Mouse (Mus musculus) stomach, postnatal 0 days (tissue): ENCODE measurements around the gene Gnaz. TPM values are rescaled to one million over a fixed set of nuclear protein-coding genes. Genes with fewer than 3 reads are reported as not detected.
A peak's percentile ranks its signal among the peaks of the same experiment; 100 is the strongest.

Experiments used
- ATAC-seq: fragments of 200-750 bp; cut with Nextera tagmentation; 2 replicates; pipeline ENCODE4 v1.8.0; 2017; ENCODE audit not compliant: low FRiP score, low TSS enrichment
- DNase-seq: peaks from one replicate; pipeline ENCODE4 v3.0.0-alpha.2; 2016; ENCODE audit warnings: low spot score
- H3K27ac ChIP-seq: fragments of 300-500 bp; sonication (generic); replicated peaks from 2 replicates; pipeline ENCODE4 v1.5.1; 2014; ENCODE audit warnings: mild to moderate bottlenecking, control low read depth
- H3K27me3 ChIP-seq: fragments of 300-500 bp; sonication (generic); 2 replicates; pipeline ENCODE4 v1.6.1; 2014; ENCODE audit warnings: low read length; ENCODE audit not compliant: control insufficient read depth, insufficient read depth
- H3K36me3 ChIP-seq: fragments of 300-500 bp; sonication (generic); 2 replicates; pipeline ENCODE4 v1.6.1; 2014; ENCODE audit warnings: low read length, mixed read lengths; ENCODE audit not compliant: control insufficient read depth, insufficient read depth
- H3K4me1 ChIP-seq: fragments of 300-500 bp; sonication (generic); replicated peaks from 2 replicates; pipeline ENCODE4 v1.6.1; 2014; ENCODE audit warnings: antibody characterized with exemption; ENCODE audit not compliant: control insufficient read depth, insufficient read depth
- H3K4me2 ChIP-seq: fragments of 300-500 bp; sonication (generic); replicated peaks from 2 replicates; pipeline ENCODE4 v1.6.1; 2014; ENCODE audit warnings: low read depth, mild to moderate bottlenecking, control low read depth, moderate library complexity
- H3K4me3 ChIP-seq: fragments of 300-500 bp; sonication (generic); 2 replicates; pipeline ENCODE4 v1.5.1; 2014; ENCODE audit warnings: low read depth, low read length, control low read depth
- H3K9ac ChIP-seq: fragments of 300-500 bp; sonication (generic); 2 replicates; pipeline ENCODE4 v1.6.1; 2014; ENCODE audit warnings: mild to moderate bottlenecking, low read length, control low read depth, mixed read lengths
- H3K9me3 ChIP-seq: fragments of 300-500 bp; sonication (generic); 2 replicates; pipeline ENCODE4 v1.6.1; 2016; ENCODE audit warnings: low read length; ENCODE audit not compliant: control insufficient read depth
- CTCF ChIP-seq: IDR thresholded peaks from 2 replicates; pipeline ENCODE4 v1.5.1; 2016; ENCODE audit warnings: antibody characterized with exemption, low read depth, mild to moderate bottlenecking, moderate library complexity
- EP300 ChIP-seq: optimal IDR thresholded peaks from 2 replicates; pipeline ENCODE3; 2016; ENCODE audit warnings: antibody characterized with exemption
- WGBS: fragments of 180-500 bp; shearing (Covaris S2); extraction: QIAGEN DNeasy Blood & Tissue Kit; methylation state at CpG from one replicate; pipeline ENCODE4 v1.1.7; 2014; 5-methylcytosine and 5-hydroxymethylcytosine counted together
- polyA plus RNA-seq: library from polyadenylated mRNA; unstranded; fragments of >200 nt; fragmentation: Nextera tagmentation; extraction: Ambion mirVana; gene quantifications from 2 replicates; pipeline ENCODE4 v1.2.1, GENCODE M21; 2015

Gnaz gene
- polyA plus RNA-seq, 1 experiment from 2014 or later: 3.4 TPM

- TF ChIP-seq EP300 (no peak), CTCF (no peak)
- H3K4me3 ChIP-seq: no peak overlapping the region
- H3K9ac ChIP-seq: no peak overlapping the region
- 33% methylated on average over 9 of the region's 9 CpGs for WGBS
- no peaks in the 10 kb centered on the region for H3K27me3 ChIP-seq
- H3K9me3 ChIP-seq: no peaks in the 10 kb centered on the region
- DNase-seq: peak; percentile 33
- 0 out of 2 replicates have a peak overlapping the region, but pooled peaks have one; percentile 8 for H3K27ac ChIP-seq
- peaks cover 12% of the 10 kb centered on the region; the same call in 1 of the 2 replicates for H3K4me1 ChIP-seq
- ATAC-seq: no peak
- H3K36me3 ChIP-seq: no peaks in the 10 kb centered on the region
- no peak overlapping the region for H3K4me2 ChIP-seq
Measured at GRCm38 (mm10) chr10:75058761-75059395, 91.9 kb downstream of the Gnaz start.

GRCm38 (mm10) chr10:75059396-75059795, 92.4 kb downstream of the Gnaz start:
- TF ChIP-seq CTCF (peak; percentile 88), EP300 (no peak)
- DNase-seq (peak; percentile 74), ATAC-seq (peak; percentile 45; the same call in 1 of the 2 replicates)
- no peak overlapping the region for H3K4me3 ChIP-seq
- WGBS: 3% methylated on average over 11 of the region's 11 CpGs
- H3K36me3 ChIP-seq: no peaks in the 10 kb centered on the region
- no peaks in the 10 kb centered on the region for H3K9me3 ChIP-seq
- H3K4me1 ChIP-seq: peaks cover 12% of the 10 kb centered on the region; the same call in 1 of the 2 replicates
- no peak overlapping the region for H3K9ac ChIP-seq
- H3K27ac ChIP-seq: no peak overlapping the region
- H3K27me3 ChIP-seq: no peaks in the 10 kb centered on the region
- H3K4me2 ChIP-seq: peak overlapping the region; percentile 86; the same call in 1 of the 2 replicates

GRCm38 (mm10) chr10:75060217-75060842, 93.4 kb downstream of the Gnaz start, which contains the start of gene Bcr:
Gene Bcr (plus strand): TSS chr10:75060592.
- Histone ChIP-seq H3K4me2 (peak within 1 kb of the TSS; percentile 86), H3K27ac (peak within 1 kb of the TSS; percentile 45), H3K9me3 (no peaks in the 10 kb centered on the region), H3K9ac (peak within 1 kb of the TSS; percentile 82), H3K36me3 (no peaks in the 10 kb centered on the region), H3K27me3 (no peaks in the 10 kb centered on the region), H3K4me1 (peaks cover 12% of the 10 kb centered on the region; the same call in 1 of the 2 replicates), H3K4me3 (peak within 1 kb of the TSS; percentile 82)
- peak; percentile 83 for ATAC-seq
- peak; percentile 82 for DNase-seq
- no peak for TF ChIP-seq EP300
- no peak for TF ChIP-seq CTCF
- WGBS: 0% methylated on average over 28 of the region's 73 CpGs

DNA sequence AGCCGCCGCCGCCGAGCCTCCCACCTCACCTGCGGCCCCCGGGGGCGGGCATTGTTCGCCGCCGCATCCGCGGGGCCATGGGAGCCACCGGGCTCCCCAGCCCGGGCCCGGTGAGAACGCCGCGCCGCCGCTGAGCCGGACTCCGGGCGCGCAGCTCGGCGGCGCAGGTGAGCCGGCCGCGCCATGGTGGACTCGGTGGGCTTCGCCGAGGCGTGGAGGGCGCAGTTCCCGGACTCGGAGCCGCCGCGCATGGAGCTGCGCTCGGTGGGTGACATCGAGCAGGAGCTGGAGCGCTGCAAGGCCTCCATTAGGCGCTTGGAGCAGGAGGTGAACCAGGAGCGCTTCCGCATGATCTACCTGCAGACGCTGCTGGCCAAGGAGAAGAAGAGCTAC, 93.9 kb downstream of the Gnaz start:
- ATAC-seq (0 out of 2 replicates have a peak, but pooled peaks have one; percentile 4), DNase-seq (peak; percentile 37)
- Histone ChIP-seq H3K9me3 (no peaks in the 10 kb centered on the region), H3K4me1 (peaks cover 12% of the 10 kb centered on the region; the same call in 1 of the 2 replicates), H3K4me3 (peak overlapping the region; percentile 82), H3K27ac (peak overlapping the region; percentile 45), H3K4me2 (peak overlapping the region; percentile 86), H3K9ac (peak overlapping the region; percentile 82), H3K36me3 (no peaks in the 10 kb centered on the region), H3K27me3 (no peaks in the 10 kb centered on the region)
- WGBS: 0% methylated on average over 24 of the region's 48 CpGs
- TF ChIP-seq CTCF (peak; percentile 2; the same call in 1 of the 2 replicates), EP300 (no peak)

DNA sequence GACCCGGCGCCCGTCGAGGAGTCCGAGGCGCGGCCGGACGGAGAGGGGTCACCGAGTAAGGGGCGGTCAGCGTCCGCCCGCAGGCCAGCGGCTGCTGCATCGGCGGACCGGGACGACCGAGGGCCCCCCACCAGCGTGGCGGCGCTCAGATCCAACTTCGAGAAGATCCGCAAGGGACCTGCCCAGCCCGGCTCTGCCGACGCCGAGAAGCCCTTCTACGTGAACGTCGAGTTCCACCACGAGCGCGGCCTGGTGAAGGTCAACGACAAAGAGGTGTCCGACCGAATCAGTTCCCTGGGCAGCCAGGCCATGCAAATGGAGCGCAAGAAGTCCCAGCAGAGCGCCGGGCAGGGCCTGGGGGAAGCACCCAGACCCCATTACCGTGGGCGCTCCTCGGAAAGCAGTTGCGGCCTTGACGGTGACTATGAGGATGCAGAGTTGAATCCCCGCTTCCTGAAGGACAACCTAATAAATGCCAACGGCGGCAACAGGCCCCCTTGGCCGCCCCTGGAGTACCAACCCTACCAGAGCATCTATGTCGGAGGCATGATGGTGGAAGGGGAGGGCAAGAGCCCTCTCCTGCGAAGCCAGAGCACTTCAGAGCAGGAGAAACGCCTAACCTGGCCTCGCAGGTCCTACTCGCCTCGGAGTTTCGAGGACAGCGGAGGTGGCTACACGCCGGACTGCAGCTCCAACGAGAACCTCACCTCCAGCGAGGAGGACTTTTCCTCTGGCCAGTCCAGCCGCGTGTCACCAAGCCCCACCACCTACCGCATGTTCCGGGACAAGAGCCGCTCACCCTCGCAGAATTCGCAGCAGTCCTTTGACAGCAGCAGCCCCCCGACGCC, 94.6 kb downstream of the Gnaz start:
- H3K27ac ChIP-seq: peak overlapping the region; percentile 45; the same call in 1 of the 2 replicates
- peak overlapping the region; percentile 86 for H3K4me2 ChIP-seq
- peak overlapping the region; percentile 82 for H3K9ac ChIP-seq
- H3K9me3 ChIP-seq: no peaks in the 10 kb centered on the region
- peak; percentile 33 for DNase-seq
- H3K4me1 ChIP-seq: peaks cover 12% of the 10 kb centered on the region; the same call in 1 of the 2 replicates
- no peaks in the 10 kb centered on the region for H3K36me3 ChIP-seq
- WGBS: 7% methylated on average over 71 of the region's 71 CpGs
- ATAC-seq: no peak
- H3K4me3 ChIP-seq: peak overlapping the region; percentile 82
- H3K27me3 ChIP-seq: no peaks in the 10 kb centered on the region
- TF ChIP-seq CTCF: no peak
- no peak for TF ChIP-seq EP300
